Mouse (Mus musculus): Measurements from ENCODE around the gene Asb5. TPM values are rescaled to one million over a fixed set of nuclear protein-coding genes. Genes with fewer than 3 reads are reported as not detected.
"Not testable (repeated sequence)": the region's sequence is repeated elsewhere in the genome, so short reads cannot be mapped to it uniquely, and the experiment has no call there.

Gene Asb5
- total RNA-seq, 1 experiment from 2014 or later, result not detected

- ATAC-seq (replicated peaks; ENCODE audit: insufficient number of reproducible peaks, low FRiP score, low TSS enrichment, poor library complexity, severe bottlenecking), result no peak
Measured at GRCm38 (mm10) chr8:54603440-54603839, 74.1 kb downstream of the Asb5 start.

GRCm38 (mm10) chr8:54609336-54609735 is 80.0 kb downstream of the Asb5 start:
- ATAC-seq (replicated peaks; ENCODE audit: insufficient number of reproducible peaks, low FRiP score, low TSS enrichment, poor library complexity, severe bottlenecking), result no peak

- no peak for ATAC-seq (replicated peaks; ENCODE audit: insufficient number of reproducible peaks, low FRiP score, low TSS enrichment, poor library complexity, severe bottlenecking)
Measured at GRCm38 (mm10) chr8:54610238-54610637, 80.9 kb downstream of the Asb5 start.

- not testable (repeated sequence) for ATAC-seq (replicated peaks; ENCODE audit: insufficient number of reproducible peaks, low FRiP score, low TSS enrichment, poor library complexity, severe bottlenecking)
Measured at GRCm38 (mm10) chr8:54616710-54617109, 87.3 kb downstream of the Asb5 start.

Other genes starting within 250 kb of the Asb5 start
- 73.3 to 97.7 TPM (median 84.5 TPM) in 3 replicates for gene Spcs3, start 418 bp downstream of the Asb5 start, total RNA-seq (2017)
- gene Spata4, start 71.2 kb downstream of the Asb5 start, total RNA-seq (2017), result 0.58 to 3.5 TPM in 2 of 3 replicates, not detected in the other